Mouse (Mus musculus) cortical plate, adult 2 months (tissue): Measurements from ENCODE around the gene Sf3a2.

ENCODE experiments used
- CTCF ChIP-seq: fragments of 200-500 bp; IDR thresholded peaks from 2 replicates; pipeline ENCODE4 v1.5.1; 2011; ENCODE audit warnings: mild to moderate bottlenecking, control low read depth, low read length; ENCODE audit not compliant: insufficient read depth; ENCODE audit errors: extremely low read depth
- POLR2A ChIP-seq: fragments of 200-500 bp; IDR thresholded peaks from 2 replicates; pipeline ENCODE4 v1.6.1; 2011; ENCODE audit warnings: mild to moderate bottlenecking, low read length, control low read depth; ENCODE audit not compliant: insufficient read depth; ENCODE audit errors: extremely low read depth

GRCm38 (mm10) chr10:80758651-80759050 is 39.3 kb upstream of the Sf3a2 start:
- no peak for TF ChIP-seq POLR2A
- TF ChIP-seq CTCF: no peak
